Mouse (Mus musculus): Measurements from ENCODE around the gene Zdhhc7.

Gene Zdhhc7

GRCm38 (mm10) chr8:120114315-120114841 is 13.1 kb upstream of the Zdhhc7 start:
- peak in 1 of 2 experiments; percentile 38 for DNase-seq (ENCODE audit: low spot score in 2 of 2)

GRCm38 (mm10) chr8:120113758-120114255 is 12.5 kb upstream of the Zdhhc7 start, which contains the start of gene 6430548M08Rik:
Gene 6430548M08Rik (plus strand): TSS chr8:120114152.
- DNase-seq (ENCODE audit: low spot score in 2 of 2) = peak; percentile 100

GRCm38 (mm10) chr8:120113306-120113705 is 12.0 kb upstream of the Zdhhc7 start:
- no peak for DNase-seq (ENCODE audit: low spot score in 2 of 2)

- DNase-seq (ENCODE audit: low spot score in 2 of 2) = no peak
Measured at GRCm38 (mm10) chr8:120112535-120112934, 11.3 kb upstream of the Zdhhc7 start.

GRCm38 (mm10) chr8:120111382-120111781 is 10.1 kb upstream of the Zdhhc7 start:
- DNase-seq (ENCODE audit: low spot score in 2 of 2) = no peak

- no peak for DNase-seq (ENCODE audit: low spot score in 2 of 2)
Measured at GRCm38 (mm10) chr8:120110966-120111365, 9.7 kb upstream of the Zdhhc7 start.

GRCm38 (mm10) chr8:120109149-120109548 is 7.9 kb upstream of the Zdhhc7 start:
- DNase-seq (ENCODE audit: low spot score in 2 of 2) = no peak

- no peak for DNase-seq (ENCODE audit: low spot score in 2 of 2)
Measured at GRCm38 (mm10) chr8:120104721-120105272, 3.5 kb upstream of the Zdhhc7 start.

- no peak for DNase-seq (ENCODE audit: low spot score in 2 of 2)
Measured at GRCm38 (mm10) chr8:120103916-120104315, 2.6 kb upstream of the Zdhhc7 start.

- no peak for DNase-seq (ENCODE audit: low spot score in 2 of 2)
Measured at GRCm38 (mm10) chr8:120100388-120101067, 754 bp downstream of the Zdhhc7 start.

- no peak for DNase-seq (ENCODE audit: low spot score in 2 of 2)
Measured at GRCm38 (mm10) chr8:120096486-120096885, 4.8 kb downstream of the Zdhhc7 start.

- no peak for DNase-seq (ENCODE audit: low spot score in 2 of 2)
Measured at GRCm38 (mm10) chr8:120094801-120095200, 6.5 kb downstream of the Zdhhc7 start.

GRCm38 (mm10) chr8:120093103-120093502 is 8.2 kb downstream of the Zdhhc7 start:
- DNase-seq (ENCODE audit: low spot score in 2 of 2) = no peak

- no peak for DNase-seq (ENCODE audit: low spot score in 2 of 2)
Measured at GRCm38 (mm10) chr8:120091032-120091431, 10.2 kb downstream of the Zdhhc7 start.

GRCm38 (mm10) chr8:120089511-120089910 is 11.8 kb downstream of the Zdhhc7 start:
- no peak for DNase-seq (ENCODE audit: low spot score in 2 of 2)

- DNase-seq (ENCODE audit: low spot score in 2 of 2) = no peak
Measured at GRCm38 (mm10) chr8:120084783-120085182, 16.5 kb downstream of the Zdhhc7 start.

GRCm38 (mm10) chr8:120083261-120083660 is 18.0 kb downstream of the Zdhhc7 start:
- no peak for DNase-seq (ENCODE audit: low spot score in 2 of 2)

GRCm38 (mm10) chr8:120079361-120079760 is 21.9 kb downstream of the Zdhhc7 start:
- no peak for DNase-seq (ENCODE audit: low spot score in 2 of 2)

- DNase-seq (ENCODE audit: low spot score in 2 of 2) = peak; percentile 39 to 41
Measured at GRCm38 (mm10) chr8:120078080-120078479, 23.2 kb downstream of the Zdhhc7 start.

GRCm38 (mm10) chr8:120075347-120075746 is 25.9 kb downstream of the Zdhhc7 start:
- DNase-seq (ENCODE audit: low spot score in 2 of 2) = no peak

- DNase-seq (ENCODE audit: low spot score in 2 of 2) = no peak
Measured at GRCm38 (mm10) chr8:120074516-120074915, 26.8 kb downstream of the Zdhhc7 start.

- no peak for DNase-seq (ENCODE audit: low spot score in 2 of 2)
Measured at GRCm38 (mm10) chr8:120072827-120073226, 28.5 kb downstream of the Zdhhc7 start.

GRCm38 (mm10) chr8:120072259-120072658 is 29.0 kb downstream of the Zdhhc7 start:
- DNase-seq (ENCODE audit: low spot score in 2 of 2) = no peak
